ENCODE assay signal across 9 mouse cellular contexts in the genomic region with DNA sequence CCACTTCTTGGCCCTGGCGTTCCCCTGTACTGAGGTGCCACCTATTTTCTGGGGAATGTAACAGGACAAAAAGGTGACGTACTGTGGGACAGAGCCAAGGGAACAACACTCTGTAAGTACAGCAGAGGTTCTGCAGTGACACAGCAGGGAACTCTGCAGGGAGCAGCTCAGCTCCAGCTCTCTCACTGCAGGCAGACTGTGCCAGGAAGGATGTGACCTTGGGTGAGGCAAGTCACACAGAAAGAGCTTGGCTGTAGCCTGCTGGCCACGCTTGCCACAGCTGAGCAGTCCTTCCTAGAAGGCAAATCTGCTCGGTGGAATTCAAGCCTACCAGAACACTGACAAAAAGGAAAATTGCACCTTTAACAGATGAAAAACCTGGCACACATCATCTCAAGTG. TPM values are rescaled to one million over a fixed set of nuclear protein-coding genes. Genes with fewer than 3 reads are reported as not detected.
DNase-seq lines count a peak whose midpoint lies in the region; ATAC-seq and TF ChIP-seq lines count a peak whose summit lies in the region.
"Had no signal": no experiment of that assay in that cellular context is flagged by ENCODE, and none has a peak within 500 bp of the region (broad histone marks: within the 10 kb centered on the region; RNA-seq: fewer than 3 reads in every experiment).

No protein-coding gene starts in this region.

- peak; percentile 62 for TF ChIP-seq CTCF in heart, adult 2 months (IDR thresholded peaks at IDR 0.05)
- TF ChIP-seq CTCF in kidney, postnatal 0 days (IDR thresholded peaks at IDR 0.05; ENCODE audit: low read depth): peak; percentile 36; the same call in 1 of the 2 replicates

- H3K79me2 ChIP-seq in heart, adult 2 months (replicated peaks; ENCODE audit: control insufficient read depth, insufficient read depth, low read length): peaks cover 4% of the 10 kb centered on the region; the same call in 1 of the 2 replicates

- no peak overlapping the region for H3K4me2 ChIP-seq in kidney, postnatal 0 days (ENCODE audit: low read length)
- H3K4me2 ChIP-seq in neural tube, embryonic 14.5 days (ENCODE audit: low read depth, low read length): no peak overlapping the region
- H3K4me2 ChIP-seq: embryonic facial prominence, embryonic 12.5 days had no signal

- intact Hi-C loops in heart, adult 2 months (cut with DNase I): loop anchor here (2.0 to 5.0 kb wide), 2 partner anchors 29 to 54 kb away; a partner anchor contains a TSS

- no peak overlapping the region for H3K4me3 ChIP-seq in heart, adult 2 months
- H3K4me3 ChIP-seq in kidney, postnatal 0 days (replicated peaks; ENCODE audit: low read depth, low read length): no peak overlapping the region
- no peak overlapping the region for H3K4me3 ChIP-seq in neural tube, embryonic 14.5 days (ENCODE audit: low read depth, low read length)
- H3K4me3 ChIP-seq: embryonic facial prominence, embryonic 12.5 days; myocyte had no signal

- H3K9me3 ChIP-seq in kidney, postnatal 0 days (replicated peaks; ENCODE audit: low read length): no peaks in the 10 kb centered on the region
- H3K9me3 ChIP-seq in neural tube, embryonic 14.5 days (ENCODE audit: control insufficient read depth, low read length): no peaks in the 10 kb centered on the region
- H3K9me3 ChIP-seq: embryonic facial prominence, embryonic 12.5 days had no signal

- peaks cover 14% of the 10 kb centered on the region for H3K4me1 ChIP-seq in heart, adult 2 months (ENCODE audit: control insufficient read depth, insufficient read depth, low read length)
- peaks cover 15% of the 10 kb centered on the region for H3K4me1 ChIP-seq in kidney, postnatal 0 days (replicated peaks; ENCODE audit: insufficient read depth, low read length)
- H3K4me1 ChIP-seq in neural tube, embryonic 14.5 days (ENCODE audit: control insufficient read depth, insufficient read depth, low read length): 0 out of 2 replicates have a peak, but pooled peaks cover 3% of the 10 kb centered on the region

- 7% methylated on average over 4 of the region's 4 CpGs for WGBS in heart, adult 2 months
- WGBS in kidney, postnatal 0 days: 49% methylated on average over 4 of the region's 4 CpGs
- WGBS in neural tube, embryonic 14.5 days: 52% methylated on average over 4 of the region's 4 CpGs

- ATAC-seq in kidney, postnatal 0 days (replicated peaks; ENCODE audit: low FRiP score, low read depth): no peak
- ATAC-seq in neural tube, embryonic 14.5 days (ENCODE audit: low read depth): peak; percentile 49; the same call in 1 of the 2 replicates

- no peak for TF ChIP-seq POLR2A in heart, adult 2 months (IDR thresholded peaks at IDR 0.05; ENCODE audit: insufficient read depth, low read depth, low read length)

- peak; percentile 19 for DNase-seq in right cerebral cortex, adult 18-20 months
- no peak for DNase-seq in right cerebral cortex, postnatal 14 days
- peak; percentile 83 for DNase-seq in brain, adult 2 months (ENCODE audit: low read depth, low spot score)
- DNase-seq in heart, adult 2 months: peak; percentile 69 to 85
- peak; percentile 47 for DNase-seq in kidney, postnatal 0 days (ENCODE audit: low spot score)
- no peak for DNase-seq in spleen, postnatal 4 days (ENCODE audit: low spot score in 2 of 2)

- peak; percentile 94 for TF ChIP-seq EP300 in heart, adult 2 months (IDR thresholded peaks at IDR 0.05; ENCODE audit: insufficient read depth, low read depth, low read length)

- peaks cover 16% of the 10 kb centered on the region for H3K36me3 ChIP-seq in heart, adult 2 months (ENCODE audit: control insufficient read depth, insufficient read depth, low read length)
- H3K36me3 ChIP-seq in kidney, postnatal 0 days (ENCODE audit: insufficient read depth, low read length): no peaks in the 10 kb centered on the region
- no peaks in the 10 kb centered on the region for H3K36me3 ChIP-seq in neural tube, embryonic 14.5 days (ENCODE audit: control insufficient read depth, insufficient read depth, low read length)
- H3K36me3 ChIP-seq: embryonic facial prominence, embryonic 12.5 days had no signal

- no peaks in the 10 kb centered on the region for H3K27me3 ChIP-seq in heart, adult 2 months (ENCODE audit: control insufficient read depth, insufficient read depth, low read length)
- no peaks in the 10 kb centered on the region for H3K27me3 ChIP-seq in kidney, postnatal 0 days (ENCODE audit: insufficient read depth, low read length)
- H3K27me3 ChIP-seq in neural tube, embryonic 14.5 days (ENCODE audit: control insufficient read depth, insufficient read depth, low read length): no peaks in the 10 kb centered on the region
- H3K27me3 ChIP-seq: embryonic facial prominence, embryonic 12.5 days had no signal

- H3K27ac ChIP-seq in heart, adult 2 months: peak overlapping the region; percentile 67
- H3K27ac ChIP-seq in kidney, postnatal 0 days: peak overlapping the region; percentile 50
- no peak overlapping the region for H3K27ac ChIP-seq in neural tube, embryonic 14.5 days (ENCODE audit: low read depth, low read length)
- H3K27ac ChIP-seq: embryonic facial prominence, embryonic 12.5 days had no signal

- H3K9ac ChIP-seq in heart, adult 2 months (ENCODE audit: low read depth, low read length): no peak overlapping the region
- no peak overlapping the region for H3K9ac ChIP-seq in kidney, postnatal 0 days (ENCODE audit: low read depth, low read length)
- H3K9ac ChIP-seq in neural tube, embryonic 14.5 days (replicated peaks; ENCODE audit: low read depth, low read length): no peak overlapping the region
- H3K9ac ChIP-seq: embryonic facial prominence, embryonic 12.5 days had no signal

RNA-seq across cellular contexts. Expression of a gene that starts 8.3 kb away (rescaled TPM):
- 1 to 10 TPM; 6.7 to 8.3 TPM for total RNA-seq in heart, adult 2 months (2021)
- 3.3 and 5.5 TPM in 2 replicates for polyA plus RNA-seq in heart, adult 2 months (2012; rRNA removed)
- 46.1 and 53.2 TPM in 2 replicates for polyA plus RNA-seq in kidney, postnatal 0 days (2015; fragmentation: Nextera tagmentation; extraction: Ambion mirVana)
- 38.9 and 42.8 TPM in 2 replicates for polyA plus RNA-seq in neural tube, embryonic 14.5 days (2014; fragmentation: Nextera tagmentation; extraction: Ambion mirVana)

RNA-seq across cellular contexts. Expression of a gene that starts 55.8 kb away (rescaled TPM):
- 10 to 100 TPM; 57.1 to 72.2 TPM for total RNA-seq in heart, adult 2 months (2021)
- 42.0 and 45.2 TPM in 2 replicates for polyA plus RNA-seq in heart, adult 2 months (2012; rRNA removed)
- polyA plus RNA-seq in kidney, postnatal 0 days (2015; fragmentation: Nextera tagmentation; extraction: Ambion mirVana): 224 and 230 TPM in 2 replicates
- 155 and 175 TPM in 2 replicates for polyA plus RNA-seq in neural tube, embryonic 14.5 days (2014; fragmentation: Nextera tagmentation; extraction: Ambion mirVana)

RNA-seq across cellular contexts. Expression of a gene that starts 55.8 kb away (rescaled TPM):
- total RNA-seq in heart, adult 2 months (2021): under 1 TPM; 0.16 to 0.52 TPM
- polyA plus RNA-seq in heart, adult 2 months (2012; rRNA removed): 0.23 TPM in 1 of 2 replicates, not detected in the other
- 12.9 and 16.2 TPM in 2 replicates for polyA plus RNA-seq in kidney, postnatal 0 days (2015; fragmentation: Nextera tagmentation; extraction: Ambion mirVana)
- 3.6 and 5.3 TPM in 2 replicates for polyA plus RNA-seq in neural tube, embryonic 14.5 days (2014; fragmentation: Nextera tagmentation; extraction: Ambion mirVana)

Comparison
In these comparisons a context has a peak if more than half of its experiments do, and no peak if none do; other contexts are left out.
1. DNase-seq: peak in right cerebral cortex, adult 18-20 months (single experiment), brain, adult 2 months (single experiment), heart, adult 2 months (2 of 2) and kidney, postnatal 0 days (single experiment); none in right cerebral cortex, postnatal 14 days (single experiment) and spleen, postnatal 4 days (0 of 2).